Mouse (Mus musculus) right cerebral cortex, postnatal 14 days (tissue): ENCODE results near the gene Cd22.
"Not testable (repeated sequence)": the region's sequence is repeated elsewhere in the genome, so short reads cannot be mapped to it uniquely, and the experiment has no call there.

Experiments used
- DNase-seq: peaks from one replicate; pipeline ENCODE4 v3.0.0; 2022

The Cd22 gene

DNA sequence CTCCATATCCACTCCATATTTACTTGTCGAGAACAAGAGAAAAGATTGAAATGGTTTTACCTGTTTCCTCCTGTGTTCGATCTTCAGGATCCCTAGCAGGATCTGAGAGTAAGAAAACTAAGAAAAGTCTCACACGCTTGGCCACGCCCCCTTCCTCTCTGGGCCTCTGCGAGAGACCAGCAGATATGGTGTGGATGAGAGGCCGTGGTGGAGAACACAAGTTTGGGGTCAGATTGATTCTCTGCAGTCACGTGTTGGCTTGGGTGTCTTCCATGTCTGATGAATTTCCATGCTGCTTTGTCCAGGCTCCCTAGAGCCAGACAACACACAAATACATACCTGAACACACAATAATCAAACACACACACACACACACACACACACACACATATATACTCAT lies at the start of gene Cd22:
TSS of gene Cd22 (minus strand) at position 167 of the 400 bp plus-strand sequence.
- DNase-seq = no peak

DNA sequence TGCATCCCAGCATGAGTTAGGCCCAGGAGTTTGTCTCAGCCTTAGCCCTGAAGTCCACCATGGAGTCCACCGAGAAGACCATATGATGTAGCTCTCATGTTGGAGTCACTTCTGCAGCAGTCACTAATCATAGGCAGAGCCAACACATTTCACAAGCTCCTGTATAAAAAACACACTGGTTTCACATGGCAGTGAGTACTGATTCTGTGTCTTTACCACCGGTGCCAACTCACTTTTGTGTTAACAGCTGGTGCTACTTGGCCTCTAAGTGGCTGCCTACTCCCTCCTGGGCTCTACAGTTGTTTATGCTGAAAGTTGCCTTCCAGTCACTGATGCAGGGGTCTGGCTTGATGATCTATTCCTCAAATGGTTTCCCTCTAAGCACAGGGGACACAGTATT lies 44.4 kb upstream of the Cd22 start, which contains the start of gene Hamp2:
TSS of gene Hamp2 (minus strand) at position 101 of the 400 bp plus-strand sequence.
- not testable (repeated sequence) for DNase-seq

DNA sequence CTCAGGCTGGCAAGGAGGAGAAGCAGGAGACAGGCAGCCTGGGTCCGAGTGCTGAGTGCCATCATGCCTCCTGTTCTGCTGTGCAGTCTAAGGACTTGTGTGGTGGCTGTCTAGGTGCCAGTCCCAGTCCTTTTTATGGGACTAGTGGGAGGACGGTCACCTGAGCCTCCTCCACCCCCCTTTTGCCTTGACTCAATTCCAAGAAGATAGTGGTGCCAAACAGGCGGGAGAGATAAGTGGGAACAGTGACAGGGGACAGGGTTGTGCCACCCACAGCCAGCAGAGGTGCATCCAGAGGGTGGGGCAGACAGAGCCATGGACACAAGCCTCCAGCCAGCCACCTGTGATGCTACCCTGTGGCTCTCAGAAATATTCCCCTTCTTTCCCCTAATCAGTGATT lies 43.9 kb upstream of the Cd22 start:
- no peak for DNase-seq

DNA sequence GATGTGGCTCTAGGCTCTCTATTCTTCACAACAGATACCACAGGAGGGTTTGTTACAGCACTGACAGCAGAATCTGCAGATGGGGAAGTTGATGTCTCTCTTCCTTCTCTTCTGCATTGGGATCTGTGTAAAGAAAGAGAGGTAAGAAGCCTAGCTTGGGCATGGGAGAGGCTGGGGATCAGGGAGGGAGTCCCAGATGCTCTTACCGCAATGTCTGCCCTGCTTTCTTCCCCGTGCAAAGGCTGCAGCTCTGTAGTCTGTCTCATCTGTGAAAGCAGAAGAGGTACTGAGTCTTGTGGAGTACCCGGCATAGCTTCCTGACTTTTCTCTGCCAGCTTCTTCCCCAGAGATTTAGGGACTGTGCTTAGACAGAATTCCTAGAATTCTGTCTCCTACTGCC lies 42.3 kb upstream of the Cd22 start:
- DNase-seq = not testable (repeated sequence)

DNA sequence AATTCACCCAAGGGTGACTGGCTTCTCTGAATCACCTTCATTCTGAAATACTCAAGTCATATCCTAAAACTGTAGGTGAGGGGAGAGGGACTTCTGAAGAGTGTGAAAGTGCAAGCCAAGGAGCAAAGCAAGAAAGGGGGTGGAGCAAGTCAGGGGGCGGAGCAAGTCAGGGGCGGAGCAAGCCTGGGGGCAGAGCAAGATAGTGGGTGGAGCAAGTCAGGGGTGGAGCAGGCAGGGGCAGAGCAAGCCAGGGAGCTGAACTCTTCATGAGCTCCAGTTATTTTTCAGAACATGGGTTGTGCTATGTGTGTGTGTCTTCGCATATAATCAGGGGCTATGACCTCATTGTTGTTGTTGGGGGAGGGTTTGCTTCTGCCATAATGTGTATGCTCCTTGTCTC lies 40.1 kb upstream of the Cd22 start:
- no peak for DNase-seq

DNA sequence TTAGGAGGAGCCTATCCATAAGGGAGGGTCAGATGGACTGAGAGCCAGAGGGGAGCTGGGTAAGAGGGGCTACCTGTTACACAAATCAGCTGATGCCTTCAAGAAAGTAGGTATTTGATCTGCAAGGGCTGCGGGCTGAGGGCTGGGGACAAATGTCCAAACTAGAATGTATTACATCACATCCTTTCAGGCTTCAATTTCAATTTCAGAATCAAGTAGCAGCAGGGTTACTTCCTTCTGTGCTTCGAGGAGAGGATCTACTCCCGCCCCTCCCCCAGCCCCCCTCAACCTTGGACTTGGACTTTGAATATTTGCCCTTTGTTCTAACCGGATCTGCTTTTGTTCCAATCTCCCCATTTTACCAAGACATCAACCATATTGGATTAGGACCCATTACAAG lies 37.1 kb upstream of the Cd22 start:
- DNase-seq = no peak

DNA sequence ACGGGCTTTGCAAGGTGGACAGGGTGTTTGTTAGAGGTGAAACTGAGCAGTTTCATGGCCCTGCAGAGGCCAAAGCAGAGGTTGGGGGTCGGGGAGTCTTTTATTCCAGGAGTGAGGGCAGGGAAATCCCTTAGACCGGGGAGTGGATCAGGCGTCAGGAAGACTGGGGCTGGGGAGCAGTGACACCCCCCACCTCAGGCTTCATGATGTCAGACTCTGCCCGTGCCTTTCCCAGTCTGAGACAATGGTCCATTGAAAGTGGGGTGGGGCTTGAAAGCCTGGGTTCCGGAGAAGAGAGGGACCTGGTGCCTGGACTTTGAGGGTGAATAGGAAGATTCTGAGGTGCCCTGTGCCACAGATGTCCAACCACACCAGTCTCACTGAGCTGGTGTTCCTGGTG lies 36.6 kb upstream of the Cd22 start:
- DNase-seq = no peak

DNA sequence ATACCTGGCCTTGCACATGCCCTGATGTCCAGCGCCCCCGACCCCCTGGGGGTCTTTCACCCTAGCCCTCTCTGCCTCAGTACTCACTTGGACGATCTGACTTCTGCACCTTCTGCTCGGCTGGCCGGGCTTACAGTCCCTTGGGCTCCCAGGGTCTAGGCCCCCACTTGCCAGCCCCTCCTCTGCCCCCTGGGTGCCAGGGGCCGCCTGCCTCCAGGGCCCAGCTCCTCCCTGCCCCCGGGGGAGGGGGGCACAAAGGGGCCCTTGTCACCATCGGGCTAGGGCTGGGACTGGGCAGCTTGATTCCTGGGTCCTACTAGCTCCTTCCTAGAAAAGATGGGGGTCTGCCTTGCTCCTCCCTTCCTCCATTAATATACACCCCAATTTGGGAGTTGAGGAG lies 34.6 kb upstream of the Cd22 start, which contains the start of gene Mag:
TSS of gene Mag (minus strand) at position 142 of the 400 bp plus-strand sequence.
- DNase-seq = no peak

DNA sequence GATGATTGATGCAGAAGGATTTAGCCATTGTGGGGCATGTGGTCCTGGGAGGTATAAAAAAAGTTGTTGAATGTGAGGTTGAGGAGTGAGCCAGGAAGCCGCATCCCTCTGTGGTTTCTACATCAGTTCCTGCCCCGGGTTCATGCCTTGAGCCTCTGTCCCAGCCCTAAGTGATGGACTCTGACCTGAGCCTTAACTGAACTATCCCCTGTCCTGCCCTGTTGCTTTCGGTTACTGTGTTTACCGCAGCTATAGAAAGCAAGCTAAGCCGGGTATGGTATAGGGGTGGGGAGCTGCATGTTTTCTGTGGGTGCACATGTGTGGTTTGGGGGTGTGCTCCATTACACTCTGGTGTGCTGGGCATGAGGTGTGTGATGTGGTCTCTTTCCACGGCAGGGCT lies 29.6 kb upstream of the Cd22 start:
- DNase-seq = no peak

DNA sequence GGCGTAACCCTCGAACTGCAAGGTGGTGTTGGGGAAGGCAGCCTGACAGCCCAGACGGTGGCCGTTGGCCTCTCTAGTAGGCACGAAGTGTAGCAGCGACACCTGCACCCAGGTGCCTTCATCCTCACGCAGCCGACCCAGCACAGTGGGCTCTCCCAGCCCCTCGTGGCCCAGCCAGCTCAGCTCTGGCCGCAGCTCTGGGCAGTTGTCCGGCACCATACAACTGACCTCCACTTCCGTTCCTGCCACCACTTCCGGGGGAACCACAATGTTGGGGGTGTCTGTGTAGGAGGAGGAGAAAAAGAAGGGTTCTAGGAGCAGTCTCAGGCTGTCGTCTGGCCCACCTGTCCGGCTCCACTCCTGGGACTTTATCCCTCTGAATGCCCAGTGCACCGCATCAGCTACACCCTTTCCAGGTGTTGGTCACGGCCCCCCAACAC lies 28.9 kb upstream of the Cd22 start:
- DNase-seq = no peak

DNA sequence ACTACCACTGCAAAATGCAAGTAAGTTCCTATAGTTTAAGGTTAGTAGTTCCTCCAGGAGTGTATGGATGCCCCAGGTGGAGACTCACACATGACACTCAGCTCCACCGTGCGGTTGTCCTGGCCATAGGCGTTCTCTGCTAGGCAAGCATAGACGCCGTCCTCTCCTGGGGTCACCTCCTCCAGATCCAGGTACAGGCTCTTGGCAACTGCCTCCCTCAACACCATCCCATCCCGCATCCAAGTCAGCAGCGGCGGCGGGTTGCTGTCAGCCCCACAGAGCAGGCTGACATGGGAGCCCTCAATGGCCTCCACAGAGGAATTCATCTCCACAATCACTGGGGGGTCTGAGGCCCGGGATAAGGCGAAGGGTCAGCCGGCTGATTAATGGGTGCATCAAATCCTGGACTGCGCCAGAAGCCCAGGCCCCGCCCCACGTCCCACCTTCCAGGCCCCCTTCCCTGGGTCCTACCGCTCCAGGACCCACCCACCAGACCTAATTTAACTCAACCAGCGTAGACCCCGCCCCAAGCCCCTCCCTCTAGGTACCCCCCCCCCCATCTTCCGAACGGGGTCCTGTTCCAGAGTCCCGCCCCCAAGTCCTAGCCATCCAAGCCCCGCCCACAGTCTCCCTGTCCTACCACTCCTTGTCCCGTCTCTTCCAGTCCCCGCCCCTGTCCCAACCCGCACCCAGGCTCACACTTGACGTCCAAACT lies 28.3 kb upstream of the Cd22 start:
- DNase-seq = no peak

DNA sequence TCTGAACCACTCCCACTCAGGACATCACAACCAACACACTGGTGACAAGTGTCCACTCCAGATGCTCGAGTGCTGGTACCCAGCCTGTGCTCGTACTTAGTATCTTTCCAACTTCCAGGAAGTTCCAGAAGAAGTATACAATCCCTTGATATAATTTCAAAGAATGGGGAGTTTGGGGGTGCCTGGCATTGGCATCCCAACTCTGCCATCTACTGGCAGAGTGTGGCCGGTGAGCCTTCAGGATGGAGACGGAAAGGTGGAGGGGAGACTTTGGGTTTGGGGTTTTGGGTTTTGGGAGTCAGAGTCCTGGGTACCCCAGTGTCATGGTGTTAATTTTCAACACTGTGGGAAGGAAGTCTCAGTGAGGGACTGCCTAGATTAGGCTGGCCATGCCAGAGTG lies 23.9 kb upstream of the Cd22 start:
- peak; percentile 34 for DNase-seq

DNA sequence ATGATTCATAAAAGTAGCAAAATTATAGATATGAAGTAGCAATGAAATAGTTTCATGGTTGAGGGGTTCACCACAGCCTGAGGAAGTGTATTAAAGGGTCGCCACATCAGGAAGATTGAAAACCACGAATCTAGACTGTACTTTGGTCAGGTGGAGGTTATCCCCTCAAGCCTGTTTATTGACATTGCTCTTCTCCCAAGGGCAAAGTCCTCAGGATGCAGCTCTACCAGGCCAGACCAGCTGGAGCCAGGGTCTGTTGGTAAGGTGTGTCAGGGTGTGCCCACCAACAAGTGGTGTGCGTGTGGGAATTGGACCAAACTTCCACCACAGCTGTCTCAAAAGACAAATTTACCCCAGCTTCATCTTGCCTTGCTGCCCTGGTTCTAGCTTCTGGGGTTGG lies 15.1 kb upstream of the Cd22 start:
- DNase-seq = no peak

DNA sequence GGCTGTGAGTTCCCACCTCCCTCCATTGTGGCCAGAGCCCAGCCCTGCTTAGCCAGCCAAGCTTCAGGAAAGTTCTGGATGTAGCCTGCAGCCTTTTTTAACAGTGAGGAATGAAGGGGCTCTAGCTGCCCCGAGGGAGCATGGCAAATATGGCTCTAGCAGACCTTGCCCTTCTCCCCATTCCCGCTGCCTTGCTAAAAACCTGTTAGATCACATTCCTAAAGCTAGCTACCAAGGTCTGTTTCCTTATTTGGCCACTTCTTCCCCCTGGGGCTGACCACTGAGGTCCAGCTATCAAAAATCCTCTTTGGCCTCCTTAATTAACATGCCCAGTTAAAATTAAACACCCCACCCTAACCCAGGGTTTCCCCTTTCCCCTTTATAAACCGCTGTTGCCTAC lies 12.4 kb upstream of the Cd22 start:
- DNase-seq = no peak

DNA sequence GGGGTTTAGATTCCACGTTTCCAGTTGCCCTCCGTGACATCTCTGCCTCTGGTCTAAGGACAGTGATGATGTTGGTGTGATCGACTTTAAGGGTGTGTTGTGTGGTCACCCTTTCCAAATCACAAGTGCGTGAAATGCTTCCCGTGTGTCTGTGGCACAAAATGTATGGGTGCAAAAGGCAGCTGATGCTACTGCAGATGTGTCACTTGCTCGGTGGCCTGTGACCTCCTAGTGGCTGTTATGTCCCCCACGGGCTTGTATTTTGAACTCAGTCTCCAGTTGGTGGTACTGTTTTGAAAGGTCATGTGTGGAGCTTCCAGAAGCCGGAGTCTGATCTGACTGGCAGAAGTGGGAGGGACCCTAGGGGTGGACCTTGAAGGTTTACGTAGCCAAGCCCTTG lies 11.6 kb upstream of the Cd22 start:
- no peak for DNase-seq

DNA sequence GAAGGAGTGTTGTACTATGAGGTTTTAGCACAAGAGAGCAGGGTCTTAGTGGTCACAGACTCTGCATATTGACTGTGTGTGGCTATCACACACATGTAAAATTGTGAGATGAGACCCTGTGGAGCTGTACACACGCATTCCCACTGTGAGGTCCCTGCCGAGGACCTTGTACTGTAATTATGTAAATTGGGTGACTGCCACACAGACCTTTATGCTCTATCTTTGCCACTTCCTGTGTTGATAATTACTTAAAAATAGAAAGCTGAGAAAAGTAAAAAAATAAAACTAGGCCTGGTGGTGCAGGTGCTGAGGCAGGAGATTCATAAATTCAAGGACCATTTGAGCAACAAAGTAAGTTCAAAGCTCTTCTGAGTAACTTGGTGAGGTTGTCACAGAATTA lies 10.5 kb upstream of the Cd22 start:
- DNase-seq = no peak

DNA sequence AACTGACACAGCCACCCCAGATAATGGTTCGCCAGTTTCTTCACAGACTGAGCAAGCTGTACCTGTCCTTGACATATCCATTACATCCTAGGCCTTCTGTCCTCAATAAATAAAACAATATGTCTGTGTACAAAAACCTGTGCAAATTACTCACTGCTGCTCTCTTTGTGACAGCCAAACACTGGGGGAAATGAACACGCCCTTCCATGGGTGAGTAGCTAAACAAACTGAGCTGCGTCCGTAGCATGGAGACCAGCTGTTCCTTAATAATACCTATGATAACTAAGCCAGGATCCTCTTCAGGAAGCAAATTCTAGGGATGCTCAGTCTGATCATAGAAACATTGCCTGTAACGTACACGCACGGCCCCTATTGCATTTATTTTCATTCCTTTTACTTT lies 8.6 kb upstream of the Cd22 start:
- DNase-seq = no peak

DNA sequence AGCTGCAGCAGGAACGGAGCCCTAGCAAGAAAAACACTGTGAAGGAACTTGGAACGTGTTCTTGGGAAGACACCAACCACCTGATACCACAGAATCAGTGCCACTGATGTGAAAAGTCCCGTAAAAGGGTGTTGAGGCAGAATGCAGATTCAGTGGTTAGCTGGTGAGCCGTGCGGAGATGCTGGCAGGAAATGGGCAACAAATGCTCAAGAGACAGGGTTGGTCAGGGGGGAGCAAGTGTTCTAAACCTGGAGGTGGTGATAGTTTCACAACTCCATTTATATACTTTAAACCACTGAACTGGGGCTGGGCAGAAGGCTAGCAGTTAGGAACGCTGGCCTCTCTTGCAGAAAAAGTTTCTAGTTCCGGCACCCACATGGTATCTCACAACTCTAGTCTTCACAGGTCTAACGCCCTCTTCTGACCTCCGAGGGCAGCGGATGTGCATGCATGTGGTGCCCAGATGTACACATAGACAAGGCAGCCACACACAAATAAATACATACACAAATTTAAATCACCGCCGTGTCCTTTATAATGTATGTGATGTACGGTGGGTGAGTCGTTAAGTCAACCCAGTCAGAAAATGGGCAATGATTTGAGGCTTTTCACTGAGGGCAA lies 7.5 kb upstream of the Cd22 start:
- DNase-seq = no peak

DNA sequence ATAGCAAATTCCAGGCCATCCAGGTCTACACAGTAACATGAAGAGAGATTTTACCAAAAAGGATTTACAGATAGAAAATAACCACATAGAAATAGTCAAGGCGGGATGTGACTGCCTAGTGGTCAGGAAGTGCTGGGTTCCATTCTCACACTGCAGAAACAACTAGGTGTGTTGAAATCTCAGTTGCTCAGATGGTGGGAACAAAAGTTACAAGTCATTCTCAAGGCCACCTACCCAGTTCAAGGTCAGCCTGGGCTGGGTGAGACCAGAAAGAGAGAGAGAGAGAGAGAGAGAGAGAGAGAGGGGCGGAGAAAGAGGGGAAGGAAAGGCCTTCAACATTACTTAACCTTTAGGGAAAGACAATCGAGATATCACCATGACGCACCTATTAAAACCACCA lies 6.7 kb upstream of the Cd22 start:
- DNase-seq = no peak

DNA sequence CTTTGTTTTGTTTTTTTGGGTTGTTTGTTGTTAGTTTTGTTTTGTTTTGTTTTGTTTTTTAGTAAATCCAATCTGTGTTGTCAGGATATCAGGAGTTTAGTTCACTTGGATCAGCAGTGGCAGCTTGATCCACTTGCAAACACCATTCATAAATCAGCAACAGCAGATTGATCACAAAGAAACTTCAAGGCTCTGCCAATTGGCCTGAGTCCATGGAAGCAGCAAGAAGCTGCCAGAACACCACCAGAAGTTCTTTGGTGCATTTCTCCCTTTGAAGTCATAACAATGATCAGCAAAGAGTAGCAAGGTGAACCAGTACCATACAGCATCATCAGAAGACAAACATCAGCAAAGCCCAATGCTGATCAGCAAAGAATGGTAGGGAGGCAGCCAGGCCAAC lies 3.9 kb upstream of the Cd22 start:
- no peak for DNase-seq

DNA sequence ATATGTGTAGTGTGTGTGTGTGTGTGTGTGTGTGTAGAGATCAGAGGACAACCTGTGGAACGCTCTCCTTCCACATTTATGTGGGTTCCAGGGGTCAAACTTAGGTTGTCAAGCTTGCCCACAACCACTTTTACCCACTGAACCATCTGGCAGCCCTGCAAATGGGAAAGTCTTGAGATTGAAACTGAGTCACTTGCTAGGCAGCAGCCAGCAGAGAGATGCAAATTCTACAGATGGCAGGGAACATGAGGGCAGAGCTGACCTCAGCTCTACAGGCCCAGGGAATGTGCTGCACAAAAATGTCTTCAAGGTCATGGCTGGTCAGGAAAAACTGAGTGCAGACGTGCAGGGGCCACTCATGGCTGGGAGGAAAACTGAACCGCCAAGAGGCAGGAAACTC lies 1.2 kb upstream of the Cd22 start:
- no peak for DNase-seq

DNA sequence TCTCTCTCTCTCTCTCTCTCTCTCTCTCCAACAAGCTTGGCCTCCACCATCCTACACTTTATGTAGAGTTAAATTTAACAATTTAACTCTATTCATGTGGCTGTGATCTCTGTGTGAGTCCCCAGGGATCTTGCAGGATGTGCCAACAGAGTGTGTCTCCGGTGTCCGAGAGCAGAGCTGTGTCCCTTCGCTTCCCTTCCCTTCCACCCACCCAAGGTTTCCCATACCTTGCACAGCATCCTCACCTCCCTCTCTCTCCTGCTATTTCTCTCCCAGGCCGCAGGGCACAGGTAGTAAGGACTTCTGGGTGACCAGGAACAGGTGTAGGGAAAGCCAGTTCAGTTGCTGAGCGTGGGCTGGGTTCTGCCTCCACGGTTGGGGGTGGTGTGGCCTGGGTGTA lies 1.2 kb downstream of the Cd22 start:
- DNase-seq = no peak

DNA sequence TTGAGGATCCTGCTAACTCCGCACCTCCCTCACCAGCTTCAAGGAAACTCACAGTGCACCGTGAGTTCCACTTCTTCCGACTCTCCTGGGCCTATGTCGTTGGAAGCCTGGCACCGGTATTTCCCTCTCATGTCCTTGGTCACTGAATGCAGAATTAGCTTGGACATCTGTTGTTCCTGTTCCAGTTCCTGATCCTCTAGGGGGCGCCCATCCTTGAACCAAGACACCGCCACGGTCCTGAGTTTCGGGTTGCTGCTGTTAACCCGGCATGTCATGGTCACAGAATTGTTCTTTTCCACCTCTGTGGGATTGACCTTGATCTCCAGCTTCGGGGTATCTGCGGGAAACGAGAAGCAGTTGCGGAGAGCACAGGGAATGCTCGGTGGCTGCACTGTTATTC lies 7.1 kb downstream of the Cd22 start:
- peak; percentile 80 for DNase-seq

DNA sequence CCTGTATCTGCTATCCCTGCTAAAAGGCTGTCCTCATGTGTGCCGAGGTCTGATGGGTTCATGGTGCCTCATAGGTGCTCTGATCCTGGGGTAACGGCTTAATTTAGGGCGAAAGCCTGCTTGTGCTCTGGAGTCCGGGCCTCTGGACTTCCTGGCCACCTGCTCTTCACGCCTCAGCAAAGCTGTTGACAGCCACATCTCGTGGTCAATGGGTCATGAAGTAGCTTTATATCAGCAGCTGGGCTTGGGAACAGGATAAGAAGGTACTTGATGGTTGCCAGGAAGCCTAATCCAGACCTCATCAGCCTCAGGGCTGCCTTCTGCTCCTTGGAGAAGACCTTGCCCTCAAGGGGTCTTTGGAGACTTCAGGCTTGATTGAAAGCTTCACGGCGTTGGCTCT lies 16.8 kb downstream of the Cd22 start:
- DNase-seq = no peak

DNA sequence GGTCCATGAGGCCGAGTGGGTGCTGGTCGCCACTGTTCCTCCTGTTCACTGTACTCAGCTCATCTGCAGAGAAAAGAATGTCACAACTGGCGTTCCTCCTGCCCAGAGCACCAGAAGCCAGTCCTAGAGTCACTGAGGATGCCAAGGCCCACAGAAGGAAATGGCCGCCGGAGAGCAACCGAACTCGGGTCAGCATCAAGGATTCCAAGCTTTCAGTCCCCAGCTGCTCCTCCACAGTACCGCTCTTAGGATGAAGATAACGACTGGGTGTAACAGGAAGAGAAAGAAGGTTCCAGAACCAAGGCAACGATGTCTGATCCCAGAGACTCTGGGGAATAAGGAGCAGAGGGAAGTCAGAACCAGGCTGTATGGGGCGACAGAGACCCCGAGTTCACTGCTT lies 18.7 kb downstream of the Cd22 start, which contains the start of gene Ffar1:
TSS of gene Ffar1 (minus strand) at position 101 of the 400 bp plus-strand sequence.
- DNase-seq = no peak
